Mouse (Mus musculus) Patski (cell line): Measurements from ENCODE around the gene Klf7. TPM values are rescaled to one million over a fixed set of nuclear protein-coding genes. Genes with fewer than 3 reads are reported as not detected.
A peak's percentile ranks its signal among the peaks of the same experiment; 100 is the strongest.

ENCODE experiments used
- ATAC-seq: fragments of 100-300 bp; one replicate; pipeline ENCODE4 v1.8.0; 2021
- CTCF ChIA-PET: fragments of 350-600 bp; sonication (Branson Sonifier 250); formaldehyde crosslinking; loops from one replicate; lab custom pipeline; 2022; ENCODE audit warnings: inconsistent platforms; lab: Charles Lee
- POLR2A ChIA-PET: fragments of 350-600 bp; sonication (Branson Sonifier 250); formaldehyde crosslinking; loops from one replicate; lab custom pipeline; 2022; ENCODE audit warnings: antibody characterized with exemption, inconsistent platforms; lab: Charles Lee
- DNase-seq: peaks from one replicate; pipeline ENCODE4 v3.0.0-alpha.2; 2011; ENCODE audit warnings: low read depth, low spot score
- H3K27me3 ChIP-seq: fragments of 371-371 bp; one replicate; pipeline ENCODE4 v1.5.1; 2021
- CTCF ChIP-seq: fragments of 100-300 bp; IDR thresholded peaks from one replicate; pipeline ENCODE4 v1.5.1; 2021
- in situ Hi-C: fragments of 300-500 bp; cut with MboI; formaldehyde crosslinking; loops from 3 replicates; pipeline ENCODE4 v1.11.1; 2018; ENCODE audit warnings: low pct_unique_long_range_greater_than_20kb, mixed read lengths
- polyA plus RNA-seq: library from polyadenylated mRNA; unstranded; gene quantifications from one replicate; pipeline ENCODE4 v1.2.3, GENCODE M21; 2021

Gene Klf7
- polyA plus RNA-seq, 1 experiment from 2014 or later = 11.8 TPM

DNA sequence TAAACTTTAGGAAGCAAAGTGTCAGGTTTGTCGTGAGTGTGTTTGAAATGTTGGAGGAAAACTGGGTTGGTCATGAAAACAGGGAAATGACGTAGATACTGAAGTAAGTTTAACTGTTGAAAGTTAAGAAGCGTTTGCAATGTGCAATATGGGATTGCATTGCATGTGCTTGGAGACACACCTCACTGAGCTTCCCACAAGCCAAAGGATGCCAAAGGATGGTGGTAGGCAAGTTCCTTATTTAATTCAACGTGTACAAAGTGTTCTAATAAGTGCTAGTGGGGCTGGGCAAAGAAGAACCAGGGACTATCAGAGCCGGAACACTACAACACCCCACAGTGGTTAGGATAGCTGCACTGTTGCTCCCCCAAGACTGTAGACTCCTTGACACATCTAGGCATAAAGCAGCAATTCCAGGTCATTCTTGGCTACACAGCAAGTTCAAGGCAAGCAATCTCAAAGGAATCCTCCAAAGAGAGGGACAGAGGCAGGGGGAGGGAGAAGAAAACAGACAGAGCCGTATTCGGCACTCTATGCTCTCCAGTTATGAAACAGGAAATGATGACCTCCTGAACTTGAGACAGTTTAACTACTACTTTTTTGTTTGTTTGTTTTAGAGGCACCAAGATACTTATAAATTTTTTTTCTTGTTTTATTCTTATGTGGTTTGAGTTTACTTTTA, 69.9 kb downstream of the Klf7 start:
- no peaks in the 10 kb centered on the region for H3K27me3 ChIP-seq
- ATAC-seq = no peak
- DNase-seq = no peak
- ChIA-PET POLR2A (no interaction called here), CTCF (interaction anchor here (0.6 to 1.3 kb wide), 3 partner anchors 13 to 81 kb away, joined by 3 read pairs; no protein-coding TSS in a partner anchor)
- no peak for TF ChIP-seq CTCF
- in situ Hi-C loops = no loop called here

DNA sequence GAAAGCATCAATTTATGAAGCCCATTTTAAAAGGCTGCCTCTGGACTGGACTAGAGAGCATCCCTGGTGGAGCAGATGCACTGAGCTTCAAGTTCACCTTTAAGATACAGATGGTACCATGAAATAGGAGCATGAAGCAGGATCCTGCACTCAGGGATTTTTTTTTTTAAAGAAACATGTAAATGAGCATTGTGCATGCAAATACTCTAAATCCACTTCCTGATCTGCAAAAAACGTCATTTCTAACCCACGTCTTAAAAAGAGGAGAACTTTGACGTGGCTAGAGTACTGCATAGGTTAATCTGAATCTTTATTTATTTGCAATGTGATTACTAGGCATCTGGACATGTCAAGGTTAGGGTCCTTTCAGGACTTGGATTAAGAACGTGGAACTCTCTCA, 73.5 kb downstream of the Klf7 start:
- no peak for ATAC-seq
- CTCF ChIA-PET = no interaction called here
- POLR2A ChIA-PET = no interaction called here
- no peak for TF ChIP-seq CTCF
- in situ Hi-C loops = no loop called here
- no peaks in the 10 kb centered on the region for H3K27me3 ChIP-seq
- no peak for DNase-seq

DNA sequence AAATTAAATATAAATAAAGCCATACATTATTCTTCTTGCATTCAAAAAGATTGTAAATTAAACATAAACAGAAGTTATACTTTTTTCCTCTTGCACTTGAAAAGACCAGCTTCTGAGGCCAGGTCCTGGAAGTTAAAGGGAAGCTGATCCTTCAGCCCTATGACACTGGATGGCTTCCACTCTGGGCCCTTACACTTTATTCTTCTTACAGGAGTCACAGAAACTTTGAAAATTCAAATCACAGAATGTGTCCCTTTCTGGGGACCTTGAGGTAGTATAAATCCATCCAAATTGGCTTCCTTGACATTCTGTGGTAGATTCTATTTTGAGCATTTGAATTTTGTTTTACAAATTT, 75.3 kb downstream of the Klf7 start:
- CTCF ChIA-PET = interaction anchor here (0.7 kb wide), 1 partner anchor 12 kb away, joined by 4 read pairs; no protein-coding TSS in a partner anchor
- no peak for DNase-seq

DNA sequence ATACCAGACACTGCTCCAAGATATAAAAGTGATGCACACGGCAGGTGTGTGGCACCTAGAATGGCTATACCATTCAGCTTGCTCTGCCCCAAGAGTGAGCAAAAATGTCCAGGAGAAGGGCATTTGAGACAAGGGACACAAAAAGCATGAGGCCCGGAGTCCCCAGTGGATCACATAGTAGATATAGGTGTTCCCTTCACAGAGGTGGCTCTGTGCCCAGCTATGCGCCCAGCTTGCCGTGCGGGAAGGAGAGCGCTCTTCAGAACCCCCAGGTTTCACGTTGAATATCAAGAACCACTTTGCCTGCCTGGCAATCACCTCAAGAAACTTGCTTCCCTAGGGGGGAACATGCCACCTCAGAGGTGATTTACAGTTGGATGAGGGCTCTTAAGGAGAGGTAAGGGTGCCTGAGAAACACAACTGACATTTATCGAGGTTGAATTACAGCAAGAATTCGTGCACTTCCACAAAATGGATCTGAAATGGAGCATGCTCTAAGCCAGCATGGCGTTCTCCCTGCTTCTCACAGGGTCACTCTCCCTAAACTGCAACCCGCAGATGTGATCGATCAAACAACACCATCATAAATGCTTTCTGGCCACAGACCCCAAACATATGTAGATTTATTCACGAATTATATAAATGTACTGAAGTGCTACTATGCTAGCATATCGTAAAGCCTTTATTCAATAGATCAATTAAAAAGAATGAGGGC, 75.8 kb downstream of the Klf7 start:
- ATAC-seq (no peak), DNase-seq (no peak)
- no peaks in the 10 kb centered on the region for H3K27me3 ChIP-seq
- TF ChIP-seq CTCF = no peak
- ChIA-PET CTCF (no interaction called here), POLR2A (no interaction called here)
- in situ Hi-C loops = no loop called here

More for the DNA sequence above, 75.3 kb downstream of the Klf7 start:
- no peak for ATAC-seq
- no peaks in the 10 kb centered on the region for H3K27me3 ChIP-seq
- TF ChIP-seq CTCF = no peak
- in situ Hi-C loops = no loop called here
- POLR2A ChIA-PET = no interaction called here

DNA sequence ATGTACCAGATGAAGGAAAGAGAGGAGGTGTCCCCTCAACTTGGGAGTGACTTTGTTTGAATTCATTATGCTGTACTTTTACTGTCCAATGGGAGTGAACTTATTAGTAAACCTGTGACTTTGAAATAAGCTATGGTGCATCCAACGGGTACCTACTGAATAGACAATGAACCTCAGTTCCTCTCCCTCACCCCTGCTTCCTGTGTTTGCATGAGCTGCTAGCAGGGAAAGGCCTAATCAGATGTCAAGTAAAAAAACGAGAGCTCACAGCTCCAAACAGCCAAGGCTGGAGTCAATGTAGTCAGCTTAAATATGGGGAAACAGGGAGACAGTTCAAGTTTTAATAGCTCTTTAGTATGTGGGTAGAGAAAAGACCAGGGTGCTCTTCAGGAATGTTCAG, 77.5 kb downstream of the Klf7 start:
- no peak for TF ChIP-seq CTCF
- in situ Hi-C loops = no loop called here
- no peaks in the 10 kb centered on the region for H3K27me3 ChIP-seq
- DNase-seq (no peak), ATAC-seq (no peak)
- ChIA-PET POLR2A (no interaction called here), CTCF (interaction anchor here (1.3 to 1.5 kb wide), 2 partner anchors 10 to 31 kb away, joined by 3 read pairs; no protein-coding TSS in a partner anchor)

DNA sequence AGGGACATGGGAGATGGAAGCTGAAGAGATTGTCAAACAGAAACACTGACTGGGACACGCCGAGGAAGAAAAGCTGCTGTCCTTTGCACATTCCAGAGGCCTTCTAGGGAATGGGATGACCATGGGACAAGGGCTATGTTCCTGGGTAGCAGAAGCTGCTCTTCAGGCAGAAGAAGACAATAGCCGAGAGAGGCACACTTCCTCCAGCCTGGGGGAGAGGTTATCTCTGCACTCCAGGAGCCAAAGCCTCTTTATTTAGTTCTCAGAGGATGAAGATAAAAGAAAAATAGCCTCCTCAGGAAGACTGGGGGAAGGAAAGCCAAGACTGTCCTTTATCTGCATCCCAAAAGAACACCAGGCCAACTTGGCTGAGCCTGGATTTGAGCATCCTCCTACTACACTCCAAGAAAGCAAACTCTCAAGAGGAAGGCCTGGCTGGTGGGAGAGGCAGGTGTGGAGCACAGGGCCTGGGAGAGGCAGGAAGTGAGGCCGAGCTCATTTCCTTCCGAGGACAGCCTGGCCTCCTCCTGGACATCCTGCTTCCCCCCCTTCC, 81.2 kb downstream of the Klf7 start:
- no peaks in the 10 kb centered on the region for H3K27me3 ChIP-seq
- ChIA-PET CTCF (no interaction called here), POLR2A (no interaction called here)
- TF ChIP-seq CTCF = no peak
- no peak for ATAC-seq
- in situ Hi-C loops = no loop called here
- DNase-seq = no peak

DNA sequence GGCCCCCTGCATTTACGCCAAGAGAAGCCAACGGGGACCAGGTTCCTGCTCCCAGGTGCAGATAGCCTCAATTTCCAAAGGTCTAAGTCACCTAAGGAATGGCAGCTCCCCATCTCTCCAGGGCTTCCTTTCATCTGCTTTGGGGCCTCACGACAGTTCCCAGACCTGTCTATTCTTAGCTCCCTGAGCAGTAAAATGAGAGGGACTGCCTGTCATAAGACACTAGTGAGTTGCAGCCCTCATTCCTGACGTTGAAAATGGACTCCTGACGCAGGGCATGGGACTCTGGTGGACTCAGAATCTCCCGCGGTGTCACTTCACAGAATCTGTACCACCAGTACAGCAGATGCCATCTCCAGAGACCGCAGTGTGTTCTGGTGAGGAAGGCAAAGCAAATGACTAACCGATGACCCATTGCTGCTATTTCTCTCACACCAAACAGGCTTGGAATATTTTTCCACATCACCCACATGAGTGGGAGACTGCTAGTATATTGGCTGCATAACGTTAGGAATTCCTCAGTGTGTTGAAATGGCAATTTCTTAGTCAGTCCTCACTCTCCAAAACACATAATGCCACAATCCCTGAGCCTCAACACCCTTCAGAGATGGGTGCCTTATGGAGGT, 81.9 kb downstream of the Klf7 start:
- in situ Hi-C loops = no loop called here

DNA sequence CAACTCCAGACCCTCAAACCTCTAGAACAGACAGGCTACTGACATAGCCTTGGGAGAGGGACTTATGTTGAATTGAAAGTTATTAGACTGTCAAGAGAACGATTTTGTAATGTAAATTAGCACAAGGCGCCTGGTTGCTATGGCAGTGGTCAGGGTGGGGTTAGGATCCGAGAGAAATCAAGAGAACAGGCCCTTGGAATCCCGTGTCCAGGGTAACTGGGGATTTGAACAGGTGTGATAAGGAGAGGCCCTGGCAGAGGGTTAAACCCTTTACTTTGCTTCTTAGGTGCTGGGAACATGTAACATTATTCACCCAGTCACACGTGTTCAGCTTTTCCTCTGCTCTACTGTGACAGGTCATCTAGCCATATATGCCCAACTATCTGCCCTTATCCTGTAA, 83.7 kb downstream of the Klf7 start:
- DNase-seq (no peak), ATAC-seq (no peak)
- TF ChIP-seq CTCF = no peak
- in situ Hi-C loops = no loop called here
- CTCF ChIA-PET = interaction anchor here (1.6 kb wide), 1 partner anchor 39 kb away, joined by 3 read pairs; no protein-coding TSS in a partner anchor
- POLR2A ChIA-PET = no interaction called here
- no peaks in the 10 kb centered on the region for H3K27me3 ChIP-seq

More for the DNA sequence above, 81.9 kb downstream of the Klf7 start:
- ChIA-PET CTCF (no interaction called here), POLR2A (no interaction called here)
- no peak for TF ChIP-seq CTCF
- no peak for DNase-seq
- H3K27me3 ChIP-seq = no peaks in the 10 kb centered on the region
- no peak for ATAC-seq

DNA sequence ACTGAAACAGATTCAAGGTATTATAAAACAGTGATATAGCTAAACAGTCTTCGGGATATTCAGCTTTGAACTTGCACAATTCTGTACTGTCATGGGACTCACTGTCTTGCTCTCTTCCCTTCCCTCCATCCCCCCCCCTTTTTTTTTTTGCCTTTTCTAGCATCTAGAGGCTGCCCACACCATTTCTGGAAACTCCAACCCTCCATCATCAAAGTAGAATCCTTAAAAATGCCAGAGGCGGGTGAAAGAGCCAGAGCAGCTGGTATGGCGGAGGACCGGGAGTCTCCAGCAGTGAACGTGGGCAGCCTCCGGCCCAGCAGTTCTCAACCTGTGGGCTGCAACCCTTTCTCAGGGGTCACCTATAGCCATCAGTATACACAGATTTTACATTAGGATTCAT, 84.3 kb downstream of the Klf7 start:
- ChIA-PET CTCF (interaction anchor here (0.6 kb wide), 1 partner anchor 9 kb away, joined by 3 read pairs; no protein-coding TSS in a partner anchor), POLR2A (no interaction called here)
- ATAC-seq (no peak), DNase-seq (no peak)
- H3K27me3 ChIP-seq = no peaks in the 10 kb centered on the region
- TF ChIP-seq CTCF = no peak
- in situ Hi-C loops = no loop called here

DNA sequence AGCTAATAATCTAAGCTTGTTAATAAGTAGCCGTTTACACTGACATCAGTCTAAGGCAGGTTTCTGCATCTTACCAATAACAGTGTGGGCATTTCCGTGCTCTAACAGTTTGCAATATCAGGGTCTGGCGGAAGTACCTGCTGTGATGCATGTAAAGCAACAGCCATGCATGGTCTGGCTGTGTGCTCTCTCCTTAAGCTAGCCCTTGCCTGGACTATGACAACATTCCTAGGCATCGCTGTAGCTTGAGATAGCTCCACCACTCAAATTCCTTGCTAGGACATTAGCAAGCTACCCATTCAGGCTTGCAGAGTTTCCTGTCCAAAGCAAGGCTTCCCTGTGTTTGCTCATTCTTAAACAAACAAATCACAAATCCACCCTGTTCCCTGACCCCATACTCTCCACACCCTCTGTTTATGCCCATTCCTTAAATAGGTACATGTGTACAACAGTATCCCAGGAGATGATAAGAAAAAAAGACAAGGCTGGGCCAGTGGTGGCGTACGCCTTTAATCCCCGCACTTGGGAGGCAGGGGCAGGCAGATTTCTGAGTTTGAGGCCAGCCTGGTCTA, 85.1 kb downstream of the Klf7 start:
- ATAC-seq (peak; percentile 96), DNase-seq (peak; percentile 43)
- in situ Hi-C loops = no loop called here
- ChIA-PET CTCF (interaction anchor here (0.6 to 1.4 kb wide), 8 partner anchors 8 to 523 kb away, joined by 3 to 4 read pairs (median 3); partner anchors contain the start of gene Klf7), POLR2A (interaction anchor here (1.1 kb wide), 1 partner anchor 84 kb away, joined by 7 read pairs; the partner anchor contains the start of gene Klf7)
- no peaks in the 10 kb centered on the region for H3K27me3 ChIP-seq
- no peak for TF ChIP-seq CTCF
